Mouse (Mus musculus): Measurements from ENCODE around the gene Fcrls.

The Fcrls gene

DNA sequence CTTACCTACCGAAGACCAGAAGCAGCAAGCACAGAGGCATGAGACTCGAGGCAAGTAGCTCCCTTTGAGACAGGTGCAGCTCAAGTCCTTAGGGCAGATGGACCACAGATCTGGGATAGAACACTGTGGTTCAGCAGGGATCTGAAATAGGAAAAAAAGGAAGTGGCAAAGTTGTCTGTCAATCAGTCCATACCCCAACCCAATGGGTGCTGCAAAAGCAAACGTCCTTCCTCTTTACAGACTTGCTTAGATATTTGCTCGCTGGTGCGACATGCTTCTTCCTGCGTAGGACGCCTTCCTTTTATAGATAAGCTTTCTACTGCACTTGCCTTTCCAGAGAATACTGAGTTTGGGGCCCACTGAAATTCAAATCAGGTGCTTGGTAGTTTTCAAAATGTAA, at the start of gene Fcrls:
TSS of gene Fcrls (minus strand) at position 303 of the 400 bp plus-strand sequence.
- DNase-seq (ENCODE audit: low spot score in 2 of 2), result no peak

DNA sequence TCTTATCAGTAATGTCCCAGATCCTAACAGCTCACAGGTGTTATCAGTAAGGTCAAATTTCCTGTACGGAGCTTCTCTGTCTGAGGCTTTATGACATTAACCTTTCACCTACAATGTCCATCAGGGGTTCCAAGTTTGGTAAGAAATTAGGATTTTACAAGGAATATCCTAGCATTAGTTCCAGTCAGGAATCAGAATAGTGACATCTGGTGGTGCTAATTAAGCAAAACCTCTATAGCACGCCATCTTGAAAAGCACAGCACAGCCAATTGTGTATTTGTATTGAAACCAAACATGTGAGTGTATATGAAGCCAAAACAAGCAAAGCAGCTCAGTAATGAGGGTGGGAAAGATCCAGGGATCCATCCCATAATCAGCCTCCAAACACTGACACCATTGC, 46.4 kb upstream of the Fcrls start:
- no peak for DNase-seq (ENCODE audit: low spot score in 2 of 2)

DNA sequence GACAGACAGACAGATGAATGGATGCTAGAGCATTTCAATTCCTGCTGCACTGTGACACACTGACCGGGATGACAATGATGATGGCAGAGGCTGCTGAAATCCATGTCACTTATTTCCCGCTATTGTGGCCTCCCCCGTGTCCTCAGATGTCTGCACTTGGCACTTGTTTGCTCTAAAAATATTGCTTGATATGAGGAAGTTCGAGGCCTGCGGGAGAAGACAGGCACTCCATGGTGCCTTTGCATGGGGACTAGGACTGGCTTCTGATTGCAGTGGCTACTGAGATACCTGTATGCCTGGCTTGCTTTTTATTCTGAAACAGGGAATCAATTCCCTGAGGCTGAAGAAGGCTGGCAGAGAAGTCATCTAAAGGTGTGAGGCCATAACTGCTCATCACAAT, 36.4 kb upstream of the Fcrls start:
- DNase-seq (ENCODE audit: low spot score in 2 of 2), result no peak

DNA sequence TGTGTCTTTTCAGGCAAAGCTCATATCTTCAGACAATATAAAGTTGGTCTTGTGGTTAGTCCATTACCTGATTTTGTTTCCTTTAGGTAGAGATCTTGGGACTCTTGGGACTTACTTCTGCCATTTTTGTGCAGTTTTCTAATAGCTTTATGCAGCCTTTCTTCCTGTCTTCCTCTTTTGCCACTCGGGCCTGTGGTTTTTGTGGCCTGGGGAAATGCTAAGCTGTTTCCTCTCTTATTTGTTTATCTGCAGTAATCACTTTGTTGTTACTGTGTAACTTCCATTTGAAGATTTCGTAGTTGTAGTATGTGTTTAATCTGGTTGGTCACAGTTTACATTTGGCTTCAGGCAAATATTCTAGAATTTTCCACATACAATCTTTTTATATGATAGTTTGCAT, 10.8 kb upstream of the Fcrls start:
- DNase-seq (ENCODE audit: low spot score in 2 of 2), result no peak

DNA sequence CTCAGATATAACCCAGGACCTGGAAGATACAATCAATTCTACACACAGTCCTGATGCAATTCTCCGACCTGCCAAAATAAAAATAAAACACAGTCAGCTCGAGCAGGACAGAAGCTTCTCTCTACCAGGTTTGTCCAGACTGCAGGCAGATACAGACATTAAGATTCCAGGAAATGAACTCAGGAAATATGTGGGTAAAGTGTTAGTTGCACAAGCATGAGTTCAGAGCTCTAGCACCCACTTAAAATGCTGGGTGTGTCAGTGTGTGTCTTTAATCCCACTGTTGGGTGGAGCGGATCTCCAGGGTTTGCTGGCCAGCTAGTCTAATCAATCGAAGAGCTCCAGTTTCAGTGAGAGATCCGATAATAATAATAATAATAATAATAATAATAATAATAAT, 3.0 kb upstream of the Fcrls start:
- DNase-seq (ENCODE audit: low spot score in 2 of 2), result no peak

DNA sequence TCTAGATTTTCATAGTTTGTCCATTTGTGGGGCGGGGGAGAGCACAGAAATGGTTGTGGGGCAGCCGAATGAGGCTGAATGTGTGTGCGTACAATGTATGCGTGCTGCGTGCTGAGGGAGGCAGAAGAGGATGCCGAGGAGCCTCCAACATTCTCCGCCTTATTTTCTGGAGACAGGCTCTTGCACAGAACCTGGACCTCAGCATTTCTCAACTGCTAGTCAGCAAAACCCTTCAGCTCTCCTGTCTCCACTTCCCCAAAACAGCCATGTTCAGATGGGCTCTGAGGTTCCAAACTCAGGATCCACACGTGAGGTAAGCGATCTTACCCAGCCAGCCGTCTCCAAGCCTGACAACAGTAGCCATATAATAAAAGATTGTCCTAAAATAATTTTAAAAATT, 8.3 kb downstream of the Fcrls start:
- no peak for DNase-seq (ENCODE audit: low spot score in 2 of 2)

DNA sequence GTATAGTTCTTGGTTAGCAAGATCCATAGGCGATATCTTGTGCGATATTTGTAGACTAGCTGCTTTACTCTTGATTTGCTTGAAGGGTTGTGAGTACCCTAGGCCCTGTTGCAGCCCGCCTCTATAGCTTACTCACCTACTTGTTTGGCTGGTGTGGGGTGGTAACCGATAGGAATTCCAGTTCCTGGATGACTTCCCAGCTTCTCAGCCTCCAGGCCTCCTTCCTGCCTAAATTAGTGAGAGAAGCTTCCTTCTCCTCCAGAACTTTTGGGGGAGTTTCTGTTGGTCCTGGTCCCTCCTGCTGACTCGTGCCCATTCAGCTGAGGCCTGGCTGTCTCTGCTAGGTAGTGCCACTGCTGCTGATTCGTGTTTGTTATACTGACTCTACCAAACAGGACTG, 14.0 kb downstream of the Fcrls start:
- no peak for DNase-seq (ENCODE audit: low spot score in 2 of 2)

DNA sequence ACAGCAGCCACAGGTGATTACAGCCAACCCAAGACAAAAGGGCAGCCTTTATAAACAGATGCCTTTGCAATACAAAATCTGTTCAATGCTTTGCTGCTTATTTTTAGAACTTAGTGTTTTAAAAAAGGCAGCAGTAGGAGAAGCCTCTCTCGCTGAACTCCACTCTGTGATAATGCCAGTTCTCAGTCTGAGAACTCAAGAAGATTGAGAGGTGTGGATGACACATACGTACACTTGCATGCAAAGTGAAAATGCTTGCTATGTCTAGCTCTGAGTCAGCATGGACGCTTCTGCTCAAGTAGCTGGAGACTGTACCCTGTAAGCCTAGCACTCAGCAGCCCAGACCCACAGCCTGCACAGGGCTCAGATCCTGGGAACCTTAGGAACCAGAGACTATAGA, 16.2 kb downstream of the Fcrls start:
- no peak for DNase-seq (ENCODE audit: low spot score in 2 of 2)

DNA sequence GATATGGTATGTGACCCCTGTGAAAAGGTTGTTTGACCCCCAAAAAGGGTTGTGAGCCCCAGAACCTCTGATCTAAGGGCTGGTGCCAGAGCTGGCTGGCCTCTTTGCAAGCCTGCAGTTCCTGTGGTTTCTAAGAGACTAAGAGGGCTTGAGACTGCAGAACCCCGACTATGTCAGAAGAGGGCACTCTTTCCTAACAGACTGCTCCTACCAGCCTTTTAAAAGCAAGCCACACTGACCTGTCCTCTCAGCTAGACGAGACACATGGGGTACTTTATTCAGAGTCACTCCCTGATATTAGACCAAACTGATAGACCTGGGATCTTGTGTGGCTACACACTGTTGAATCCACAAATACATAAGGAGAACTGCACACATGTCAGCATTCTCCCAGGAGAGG, 19.9 kb downstream of the Fcrls start:
- no peak for DNase-seq (ENCODE audit: low spot score in 2 of 2)

DNA sequence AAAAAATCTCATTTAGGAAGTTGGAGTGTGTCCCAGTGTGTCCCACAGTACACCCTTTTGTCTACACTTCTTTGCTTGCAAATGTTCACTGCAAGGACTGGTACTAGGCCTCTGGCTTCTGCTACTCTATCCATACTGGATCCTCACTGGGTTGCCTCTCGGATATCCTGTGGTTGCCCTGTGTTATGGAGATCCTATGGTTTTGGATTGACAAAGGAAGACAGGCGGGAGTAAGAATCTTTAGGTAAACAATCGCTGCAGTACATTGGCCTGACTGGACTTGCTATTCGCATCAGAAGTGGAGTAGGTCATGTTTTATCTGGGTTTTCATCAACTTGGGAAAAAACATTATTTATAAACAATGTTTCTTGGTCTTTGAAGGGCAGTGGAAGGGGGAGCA, 22.6 kb downstream of the Fcrls start:
- DNase-seq (ENCODE audit: low spot score in 2 of 2), result no peak

DNA sequence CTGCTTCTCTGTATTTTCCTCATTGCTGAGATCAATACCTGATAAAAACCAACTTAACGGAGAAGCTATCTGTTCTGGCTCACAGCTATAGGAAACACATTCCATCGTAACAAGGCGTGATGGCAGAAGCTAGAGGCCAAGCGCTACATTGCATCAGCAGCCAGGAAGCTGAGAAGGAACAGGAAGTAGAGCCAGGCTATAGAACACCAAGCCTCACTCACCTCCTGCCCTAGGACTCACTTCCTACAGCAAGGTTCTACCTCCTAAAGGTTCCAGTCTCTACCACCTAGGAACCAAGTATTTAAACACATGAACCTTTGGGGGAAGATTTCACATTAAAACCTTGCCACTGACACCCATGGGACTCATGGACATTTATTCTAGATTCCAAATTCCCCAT, 39.9 kb downstream of the Fcrls start:
- DNase-seq (ENCODE audit: low spot score in 2 of 2), result no peak

DNA sequence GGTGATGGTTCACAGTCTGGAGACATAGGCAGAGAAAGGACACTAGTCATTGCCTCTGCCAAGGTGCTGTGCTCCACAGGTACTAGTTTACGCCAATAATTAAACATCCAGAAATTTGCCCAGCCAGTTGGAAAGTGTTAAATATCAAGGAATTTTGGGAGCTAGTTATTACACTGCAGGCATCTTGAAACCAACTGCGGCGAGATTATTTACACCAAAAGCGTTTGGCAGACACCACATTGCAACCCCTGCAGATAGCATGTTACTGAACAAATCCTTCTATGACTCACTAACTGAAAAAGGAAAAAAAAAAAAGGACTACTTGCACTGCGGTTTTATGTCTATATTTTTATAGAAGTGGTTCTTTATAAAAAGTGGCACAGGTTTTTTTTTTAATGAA, 41.2 kb downstream of the Fcrls start:
- no peak for DNase-seq (ENCODE audit: low spot score in 2 of 2)

DNA sequence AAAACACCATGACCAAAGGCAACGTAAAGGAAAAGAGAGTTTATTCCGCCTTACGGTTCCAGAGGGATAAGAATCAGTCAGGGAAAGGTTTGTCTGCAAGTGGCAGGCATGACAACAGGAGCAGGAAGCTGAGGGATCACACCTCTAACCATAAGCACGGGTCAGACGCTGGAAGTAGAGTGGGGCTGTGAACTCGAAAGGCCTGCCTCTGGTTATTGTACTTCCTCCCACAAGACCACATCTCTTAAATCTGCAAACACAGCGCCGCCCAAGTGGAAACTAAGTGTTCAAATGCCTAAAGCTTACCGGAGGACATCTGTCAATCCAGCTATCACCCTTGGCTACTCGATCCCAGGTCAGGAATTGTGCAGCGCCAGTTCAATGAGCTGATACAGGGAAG, 48.4 kb downstream of the Fcrls start:
- DNase-seq (ENCODE audit: low spot score in 2 of 2), result no peak

DNA sequence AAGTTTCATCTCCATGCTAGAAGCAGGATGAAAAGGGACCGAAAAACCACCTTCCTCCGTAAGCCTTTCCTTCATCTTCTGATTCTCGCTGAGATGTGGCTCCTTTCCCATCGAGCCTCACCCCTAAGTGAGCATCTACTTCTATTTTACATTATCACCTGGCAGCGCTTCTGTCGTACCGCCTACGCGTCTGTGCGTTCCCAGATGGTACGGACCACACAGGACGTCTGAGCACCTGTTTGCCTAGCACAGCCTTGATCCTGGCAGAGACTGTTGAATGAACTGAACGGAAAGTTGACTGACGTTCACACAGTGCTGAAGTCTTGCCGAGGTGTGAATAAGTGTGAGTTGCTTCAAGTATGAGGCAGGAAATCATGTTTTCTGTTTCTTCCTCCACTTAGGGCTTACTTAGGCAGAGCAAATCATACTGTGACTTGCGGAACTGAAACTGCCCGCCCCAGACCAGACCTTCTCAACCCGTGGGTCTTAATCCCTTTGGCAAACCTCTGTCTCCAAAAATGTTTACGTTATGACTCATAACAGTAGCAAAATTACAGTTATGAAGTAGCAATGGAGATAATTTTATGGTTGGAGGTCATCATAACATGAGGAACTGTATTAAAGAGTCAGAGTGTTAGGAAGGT, 49.2 kb downstream of the Fcrls start:
- no peak for DNase-seq (ENCODE audit: low spot score in 2 of 2)

DNA sequence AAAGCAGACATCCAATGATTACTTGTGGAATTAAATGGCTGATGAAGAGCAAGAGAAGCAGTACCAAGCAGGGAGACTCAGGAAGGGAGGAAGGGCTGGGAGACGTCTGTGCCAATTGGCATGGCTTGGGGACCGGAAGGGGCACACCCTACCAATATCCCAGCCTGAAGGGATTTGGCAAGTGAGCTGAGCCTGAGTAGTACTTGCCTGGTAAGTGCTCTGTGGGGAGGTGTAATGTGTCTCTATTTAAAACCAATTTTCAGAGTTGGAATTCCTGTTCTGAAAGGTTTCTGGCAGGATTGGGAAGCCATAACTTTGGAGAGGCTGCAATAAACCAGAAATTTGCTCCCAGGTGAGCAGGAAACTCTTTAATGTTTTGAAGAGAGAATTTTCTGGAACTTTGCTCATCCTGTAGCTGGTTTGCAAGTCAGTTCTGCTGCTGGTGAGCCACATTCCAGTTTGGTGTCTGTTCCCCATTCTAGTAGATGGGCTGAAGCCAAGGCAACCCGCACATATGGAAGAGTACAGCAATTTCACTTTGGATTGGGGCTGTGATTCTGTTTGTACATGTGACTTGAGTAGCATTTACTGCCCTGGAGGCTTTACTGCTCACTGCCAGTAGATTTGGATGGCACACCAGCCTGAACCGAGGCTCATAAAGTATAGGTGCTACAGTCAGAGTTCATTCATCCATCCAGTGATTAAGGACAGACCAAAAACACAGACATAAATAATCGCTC, 57.0 kb downstream of the Fcrls start:
- DNase-seq (ENCODE audit: low spot score in 2 of 2), result no peak
